Mouse (Mus musculus): ENCODE results near the gene Mypop. TPM values are rescaled to one million over a fixed set of nuclear protein-coding genes. Genes with fewer than 3 reads are reported as not detected.

Mypop gene
- total RNA-seq, 2 experiments from 2014 or later, result 53.5 to 55.3 TPM

- DNase-seq (ENCODE audit: low spot score in 2 of 2), result no peak
- intact Hi-C loops (cut with DNase I), result no loop called here
Measured at GRCm38 (mm10) chr7:18987100-18987499, 3.9 kb upstream of the Mypop start, which contains the start of gene Nanos2. TSS of gene Nanos2 (plus strand) at chr7:18987400.

GRCm38 (mm10) chr7:18987747-18988146 is 3.3 kb upstream of the Mypop start:
- no peak for DNase-seq (ENCODE audit: low spot score in 2 of 2)
- intact Hi-C loops (cut with DNase I), result no loop called here

GRCm38 (mm10) chr7:18988780-18989179 is 2.3 kb upstream of the Mypop start:
- intact Hi-C loops (cut with DNase I), result no loop called here
- no peak for DNase-seq (ENCODE audit: low spot score in 2 of 2)

GRCm38 (mm10) chr7:18989995-18990394 is 1.1 kb upstream of the Mypop start:
- intact Hi-C loops (cut with DNase I), result loop anchor here (2.0 to 5.0 kb wide), 3 partner anchors 33 to 93 kb away; no protein-coding TSS in a partner anchor
- no peak for DNase-seq (ENCODE audit: low spot score in 2 of 2)

GRCm38 (mm10) chr7:18991660-18992293 is 732 bp downstream of the Mypop start:
- DNase-seq (ENCODE audit: low spot score in 2 of 2), result peak; percentile 41 to 46

GRCm38 (mm10) chr7:18992294-18992675 is 1.2 kb downstream of the Mypop start:
- intact Hi-C loops (cut with DNase I), result loop anchor here (5.0 kb wide), 2 partner anchors 35 to 95 kb away; no protein-coding TSS in a partner anchor
- DNase-seq (ENCODE audit: low spot score in 2 of 2), result peak; percentile 64 to 72

More at GRCm38 (mm10) chr7:18991660-18992293, 732 bp downstream of the Mypop start:
- intact Hi-C loops (cut with DNase I), result loop anchor here (2.0 to 5.0 kb wide), 3 partner anchors 34 to 94 kb away; no protein-coding TSS in a partner anchor

GRCm38 (mm10) chr7:18993036-18993435 is 2.0 kb downstream of the Mypop start:
- intact Hi-C loops (cut with DNase I), result loop anchor here (5.0 kb wide), 2 partner anchors 36 to 96 kb away; no protein-coding TSS in a partner anchor
- DNase-seq (ENCODE audit: low spot score in 2 of 2), result no peak

GRCm38 (mm10) chr7:18998835-18999234 is 7.8 kb downstream of the Mypop start:
- intact Hi-C loops (cut with DNase I), result no loop called here
- DNase-seq (ENCODE audit: low spot score in 2 of 2), result no peak

- intact Hi-C loops (cut with DNase I), result loop anchor here (5.0 kb wide), 1 partner anchor 108 kb away; no protein-coding TSS in a partner anchor
- no peak for DNase-seq (ENCODE audit: low spot score in 2 of 2)
Measured at GRCm38 (mm10) chr7:19000421-19000820, 9.4 kb downstream of the Mypop start.

GRCm38 (mm10) chr7:19001066-19001806 is 10.2 kb downstream of the Mypop start:
- DNase-seq (ENCODE audit: low spot score in 2 of 2), result no peak
- intact Hi-C loops (cut with DNase I), result loop anchor here (5.0 kb wide), 1 partner anchor 109 kb away; no protein-coding TSS in a partner anchor

GRCm38 (mm10) chr7:19001807-19002085 is 10.7 kb downstream of the Mypop start:
- intact Hi-C loops (cut with DNase I), result loop anchor here (5.0 kb wide), 1 partner anchor 109 kb away; no protein-coding TSS in a partner anchor
- no peak for DNase-seq (ENCODE audit: low spot score in 2 of 2)

- intact Hi-C loops (cut with DNase I), result loop anchor here (5.0 kb wide), 1 partner anchor 110 kb away; no protein-coding TSS in a partner anchor
- DNase-seq (ENCODE audit: low spot score in 2 of 2), result no peak
Measured at GRCm38 (mm10) chr7:19002115-19002514, 11.1 kb downstream of the Mypop start.

GRCm38 (mm10) chr7:19002848-19003498 is 11.9 kb downstream of the Mypop start:
- DNase-seq (ENCODE audit: low spot score in 2 of 2), result peak; percentile 79 to 83
- intact Hi-C loops (cut with DNase I), result loop anchor here (5.0 kb wide), 1 partner anchor 111 kb away; no protein-coding TSS in a partner anchor

GRCm38 (mm10) chr7:19003902-19004630 is 13.0 kb downstream of the Mypop start, which contains the start of gene Irf2bp1:
TSS of gene Irf2bp1 (plus strand) at chr7:19004044.
- DNase-seq (ENCODE audit: low spot score in 2 of 2), result peak; percentile 94 to 95
- intact Hi-C loops (cut with DNase I), result loop anchor here (5.0 kb wide), 1 partner anchor 112 kb away; no protein-coding TSS in a partner anchor

- intact Hi-C loops (cut with DNase I), result loop anchor here (5.0 kb wide), 1 partner anchor 112 kb away; no protein-coding TSS in a partner anchor
- DNase-seq (ENCODE audit: low spot score in 2 of 2), result peak in 1 of 2 experiments; percentile 40
Measured at GRCm38 (mm10) chr7:19004631-19005079, 13.6 kb downstream of the Mypop start.

- no peak for DNase-seq (ENCODE audit: low spot score in 2 of 2)
- intact Hi-C loops (cut with DNase I), result no loop called here
Measured at GRCm38 (mm10) chr7:19005417-19006121, 14.5 kb downstream of the Mypop start.

GRCm38 (mm10) chr7:19006476-19006875 is 15.4 kb downstream of the Mypop start:
- peak; percentile 67 to 84 for DNase-seq (ENCODE audit: low spot score in 2 of 2)
- intact Hi-C loops (cut with DNase I), result no loop called here

Measured in left cerebral cortex, postnatal 36 days (tissue).